Mouse (Mus musculus) forebrain, embryonic 10.5 days (tissue): Measurements from ENCODE around the gene Ccl7. TPM values are rescaled to one million over a fixed set of nuclear protein-coding genes. Genes with fewer than 3 reads are reported as not detected.

Source experiments
- DNase-seq: peaks from one replicate; pipeline ENCODE4 v3.0.0-alpha.2; 2017; ENCODE audit warnings: low spot score; ENCODE audit errors: extremely low spot score
- H3K27ac ChIP-seq: fragments of 300-500 bp; sonication (generic); 2 replicates; pipeline ENCODE4 v1.5.1; 2016; ENCODE audit warnings: mild to moderate bottlenecking
- H3K27me3 ChIP-seq: fragments of 300-500 bp; sonication (generic); 2 replicates; pipeline ENCODE4 v1.6.1; 2016; ENCODE audit warnings: mild to moderate bottlenecking; ENCODE audit not compliant: poor library complexity, severe bottlenecking
- H3K36me3 ChIP-seq: fragments of 300-500 bp; sonication (generic); replicated peaks from 2 replicates; pipeline ENCODE4 v1.6.1; 2016; ENCODE audit warnings: mild to moderate bottlenecking, moderate library complexity
- H3K4me1 ChIP-seq: fragments of 300-500 bp; sonication (generic); 2 replicates; pipeline ENCODE4 v1.6.1; 2016
- H3K4me3 ChIP-seq: fragments of 300-500 bp; sonication (generic); 2 replicates; pipeline ENCODE4 v1.5.1; 2016; ENCODE audit warnings: mild to moderate bottlenecking, moderate library complexity
- H3K9me3 ChIP-seq: fragments of 300-500 bp; sonication (generic); 2 replicates; pipeline ENCODE4 v1.6.1; 2016; ENCODE audit warnings: mild to moderate bottlenecking, moderate library complexity
- WGBS: fragments of 180-500 bp; shearing (Covaris S2); methylation state at CpG from one replicate; pipeline ENCODE4 v1.1.7; 2016; 5-methylcytosine and 5-hydroxymethylcytosine counted together
- polyA plus RNA-seq: library from polyadenylated mRNA; unstranded; fragments of >200 nt; fragmentation: Nextera tagmentation; extraction: Ambion mirVana; gene quantifications from 2 replicates; pipeline ENCODE4 v1.2.1, GENCODE M21; 2016

Ccl7 gene
- polyA plus RNA-seq, 1 experiment from 2014 or later: 0.31 TPM

DNA sequence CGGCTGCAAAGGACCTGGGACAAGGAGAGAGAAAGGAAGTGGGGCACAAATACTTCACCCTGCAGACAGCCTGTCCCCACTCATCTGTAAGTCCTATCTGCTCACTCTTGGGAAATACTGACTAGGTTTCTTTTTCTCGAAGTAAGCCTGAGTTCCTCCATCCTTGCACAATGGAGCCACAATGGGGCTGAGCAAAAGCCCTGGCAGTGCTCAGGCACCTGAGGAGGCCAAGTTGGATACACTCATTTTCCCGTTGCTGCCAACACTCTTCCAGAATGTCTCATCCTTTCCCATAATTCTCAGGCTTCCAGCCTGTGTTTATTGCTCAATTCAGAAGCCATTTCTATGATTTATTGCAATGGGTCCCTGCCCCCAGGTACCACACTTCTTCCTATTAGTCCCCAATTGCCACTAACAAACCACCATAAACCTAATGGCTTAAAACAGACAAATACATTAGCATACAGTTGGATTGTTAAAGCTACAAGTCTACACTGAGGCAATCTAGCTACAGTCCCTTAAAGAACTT lies 6.3 kb upstream of the Ccl7 start:
- 0 out of 2 replicates have a peak, but pooled peaks cover 5% of the 10 kb centered on the region for H3K4me1 ChIP-seq
- WGBS: 78% methylated on average over 3 of the region's 3 CpGs
- no peaks in the 10 kb centered on the region for H3K27me3 ChIP-seq
- no peak overlapping the region for H3K4me3 ChIP-seq
- no peak for DNase-seq
- no peak overlapping the region for H3K27ac ChIP-seq
- no peaks in the 10 kb centered on the region for H3K9me3 ChIP-seq
- no peaks in the 10 kb centered on the region for H3K36me3 ChIP-seq

- no peak overlapping the region for H3K4me3 ChIP-seq
- no peaks in the 10 kb centered on the region for H3K27me3 ChIP-seq
- WGBS: 91% methylated on average over 4 of the region's 4 CpGs
- DNase-seq: no peak
- no peaks in the 10 kb centered on the region for H3K36me3 ChIP-seq
- H3K27ac ChIP-seq: no peak overlapping the region
- H3K9me3 ChIP-seq: no peaks in the 10 kb centered on the region
- H3K4me1 ChIP-seq: no peaks in the 10 kb centered on the region
Measured at GRCm38 (mm10) chr11:82041671-82042080, 3.8 kb upstream of the Ccl7 start.

DNA sequence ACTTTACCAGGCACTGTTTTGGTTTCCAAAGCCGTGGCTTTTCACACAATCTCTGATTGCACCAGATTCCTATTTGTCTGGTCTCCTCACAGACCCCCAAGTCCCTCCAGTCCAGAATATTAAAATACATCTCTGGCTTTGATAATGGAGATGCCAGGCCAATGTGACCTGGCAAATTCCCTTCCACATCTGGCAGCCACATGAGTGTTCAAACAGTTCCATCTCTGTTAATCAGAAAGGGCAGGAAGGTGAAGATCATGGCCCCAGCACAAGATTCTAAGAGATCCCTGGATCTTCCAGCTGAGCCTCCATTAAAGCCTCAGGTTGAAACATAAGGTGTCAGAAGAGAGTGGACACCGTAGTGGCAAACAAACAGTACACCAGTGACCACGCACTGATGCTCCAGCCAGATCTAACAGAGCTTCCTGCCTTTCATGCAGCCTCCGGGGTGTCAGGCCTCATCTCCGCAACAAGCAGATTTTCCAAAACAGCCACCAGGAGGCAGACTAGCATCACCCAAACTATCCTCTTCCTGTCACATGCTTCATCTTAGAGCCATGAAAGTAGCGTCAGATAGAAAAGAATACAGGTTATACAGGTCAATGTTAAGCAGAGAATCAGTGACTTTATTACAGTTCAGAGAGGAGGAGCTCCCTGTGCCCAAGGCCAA lies 2.4 kb downstream of the Ccl7 start:
- H3K9me3 ChIP-seq: no peaks in the 10 kb centered on the region
- no peaks in the 10 kb centered on the region; the same call in 1 of the 2 replicates for H3K4me1 ChIP-seq
- no peak overlapping the region for H3K27ac ChIP-seq
- DNase-seq: peak; percentile 38
- 43% methylated on average over 6 of the region's 6 CpGs for WGBS
- no peaks in the 10 kb centered on the region for H3K27me3 ChIP-seq
- no peaks in the 10 kb centered on the region for H3K36me3 ChIP-seq
- H3K4me3 ChIP-seq: no peak overlapping the region

- H3K27me3 ChIP-seq: no peaks in the 10 kb centered on the region
- H3K9me3 ChIP-seq: no peaks in the 10 kb centered on the region
- H3K36me3 ChIP-seq: no peaks in the 10 kb centered on the region
- no peak overlapping the region for H3K27ac ChIP-seq
- H3K4me3 ChIP-seq: no peak overlapping the region
- H3K4me1 ChIP-seq: no peaks in the 10 kb centered on the region
- WGBS: 93% methylated on average over 7 of the region's 7 CpGs
- no peak for DNase-seq
Measured at GRCm38 (mm10) chr11:82053849-82054248, 8.3 kb downstream of the Ccl7 start.

GRCm38 (mm10) chr11:82057646-82058045 lies 12.1 kb downstream of the Ccl7 start, which contains the start of gene Ccl11:
Gene Ccl11 (plus strand): TSS chr11:82057823.
- Histone ChIP-seq H3K4me1 (no peaks in the 10 kb centered on the region), H3K4me3 (no peak within 1 kb of the TSS)

GRCm38 (mm10) chr11:82062226-82062625 lies 16.7 kb downstream of the Ccl7 start:
- 75% methylated on average over 3 of the region's 3 CpGs for WGBS
- Histone ChIP-seq H3K36me3 (no peaks in the 10 kb centered on the region), H3K4me1 (no peaks in the 10 kb centered on the region), H3K4me3 (no peak overlapping the region), H3K27me3 (no peaks in the 10 kb centered on the region), H3K27ac (no peak overlapping the region), H3K9me3 (no peaks in the 10 kb centered on the region)
- DNase-seq: no peak

More at GRCm38 (mm10) chr11:82057646-82058045, 12.1 kb downstream of the Ccl7 start, which contains the start of gene Ccl11:
- WGBS: 86% methylated on average over 6 of the region's 6 CpGs
- no peaks in the 10 kb centered on the region for H3K27me3 ChIP-seq
- no peak within 1 kb of the TSS for H3K27ac ChIP-seq
- no peak for DNase-seq
- no peaks in the 10 kb centered on the region for H3K36me3 ChIP-seq
- no peaks in the 10 kb centered on the region for H3K9me3 ChIP-seq

DNA sequence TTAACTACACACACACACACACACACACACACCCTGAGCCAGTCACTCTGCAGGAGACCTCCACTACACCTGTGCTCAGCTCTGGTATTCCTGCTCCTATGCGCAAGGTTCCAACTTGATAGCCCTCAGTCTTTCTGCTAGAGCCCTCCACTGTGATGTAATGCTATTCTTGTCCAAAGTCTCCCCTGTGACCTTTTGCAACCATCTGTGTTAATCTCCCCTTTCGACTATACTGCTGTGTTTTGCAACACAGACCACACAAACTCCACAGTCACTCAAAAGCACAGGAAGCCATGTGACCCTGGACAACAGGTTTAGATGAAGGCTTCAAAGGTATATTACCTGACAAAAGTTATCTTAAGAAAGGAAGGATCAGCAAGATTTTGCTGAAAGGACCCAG lies 17.9 kb downstream of the Ccl7 start:
- Histone ChIP-seq H3K27ac (no peak overlapping the region), H3K27me3 (no peaks in the 10 kb centered on the region), H3K9me3 (no peaks in the 10 kb centered on the region), H3K4me1 (no peaks in the 10 kb centered on the region), H3K36me3 (no peaks in the 10 kb centered on the region), H3K4me3 (no peak overlapping the region)
- 86% methylated on average over 2 of the region's 2 CpGs for WGBS
- DNase-seq: no peak

DNA sequence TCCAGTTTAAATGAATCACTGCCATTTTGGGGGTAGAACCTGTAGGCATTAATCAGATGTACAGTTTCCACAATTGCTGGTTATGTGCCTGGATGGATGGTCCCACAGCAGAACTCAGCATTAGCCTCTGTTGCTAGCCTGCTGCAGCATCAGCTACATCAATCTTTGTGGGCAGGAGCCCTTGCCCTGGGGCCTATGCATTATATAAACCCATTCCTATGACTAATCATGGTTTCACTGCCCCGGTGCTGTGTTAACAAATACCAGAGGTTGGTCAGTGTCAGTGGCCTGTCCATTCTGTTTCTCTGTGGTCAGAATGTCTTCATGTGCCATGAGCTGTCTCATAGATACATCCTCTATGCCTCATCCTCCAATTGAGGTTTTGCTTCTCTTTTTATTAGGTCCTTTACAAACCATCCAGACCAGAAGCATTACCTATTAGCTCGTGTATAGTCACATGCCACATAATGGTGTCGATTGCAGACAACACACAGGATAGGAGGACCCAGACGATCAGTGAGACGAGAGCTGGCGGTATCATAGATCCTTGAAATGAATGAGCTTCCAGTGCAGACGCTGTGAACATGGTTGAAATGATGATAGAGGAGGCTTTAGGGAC lies 21.6 kb downstream of the Ccl7 start:
- no peaks in the 10 kb centered on the region for H3K4me1 ChIP-seq
- no peaks in the 10 kb centered on the region for H3K9me3 ChIP-seq
- no peak overlapping the region for H3K27ac ChIP-seq
- no peak for DNase-seq
- H3K4me3 ChIP-seq: no peak overlapping the region
- H3K27me3 ChIP-seq: no peaks in the 10 kb centered on the region
- no peaks in the 10 kb centered on the region for H3K36me3 ChIP-seq
- WGBS: 90% methylated on average over 7 of the region's 7 CpGs

GRCm38 (mm10) chr11:82071076-82071475 lies 25.6 kb downstream of the Ccl7 start:
- 74% methylated on average over 3 of the region's 3 CpGs for WGBS
- Histone ChIP-seq H3K4me3 (no peak overlapping the region), H3K9me3 (no peaks in the 10 kb centered on the region; the same call in 1 of the 2 replicates), H3K36me3 (no peaks in the 10 kb centered on the region), H3K27me3 (no peaks in the 10 kb centered on the region), H3K4me1 (no peaks in the 10 kb centered on the region), H3K27ac (no peak overlapping the region)
- DNase-seq: no peak

GRCm38 (mm10) chr11:82072374-82072773 lies 26.9 kb downstream of the Ccl7 start:
- Histone ChIP-seq H3K27me3 (no peaks in the 10 kb centered on the region), H3K4me1 (no peaks in the 10 kb centered on the region), H3K9me3 (no peaks in the 10 kb centered on the region; the same call in 1 of the 2 replicates), H3K36me3 (no peaks in the 10 kb centered on the region), H3K4me3 (no peak overlapping the region), H3K27ac (no peak overlapping the region)
- WGBS: 89% methylated on average over 1 of the region's 1 CpGs
- no peak for DNase-seq

DNA sequence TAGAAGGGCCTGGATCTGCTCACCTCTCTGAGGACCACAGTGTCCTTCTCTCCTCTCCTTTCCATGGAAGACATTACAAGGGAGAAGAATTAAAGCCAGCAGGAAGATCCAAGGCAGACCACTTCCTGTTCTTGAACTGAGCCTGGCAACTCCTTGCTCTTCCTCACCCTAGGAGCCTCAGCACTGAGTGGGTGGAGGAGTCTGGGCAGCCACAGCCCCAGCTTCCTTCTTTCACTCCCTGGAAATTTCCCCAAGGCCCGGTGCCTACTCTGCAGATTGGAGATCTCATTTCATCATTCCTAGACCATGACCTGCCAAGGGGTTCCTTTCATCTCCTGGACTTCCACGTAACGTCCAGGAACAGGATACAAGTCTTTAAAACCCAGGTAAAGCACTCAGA lies 27.5 kb downstream of the Ccl7 start:
- Histone ChIP-seq H3K27ac (no peak overlapping the region), H3K4me1 (no peaks in the 10 kb centered on the region), H3K36me3 (no peaks in the 10 kb centered on the region), H3K9me3 (no peaks in the 10 kb centered on the region; the same call in 1 of the 2 replicates), H3K4me3 (no peak overlapping the region), H3K27me3 (no peaks in the 10 kb centered on the region)
- 89% methylated on average over 3 of the region's 3 CpGs for WGBS
- DNase-seq: no peak

GRCm38 (mm10) chr11:82073686-82074085 lies 28.2 kb downstream of the Ccl7 start:
- WGBS: 91% methylated on average over 3 of the region's 3 CpGs

DNA sequence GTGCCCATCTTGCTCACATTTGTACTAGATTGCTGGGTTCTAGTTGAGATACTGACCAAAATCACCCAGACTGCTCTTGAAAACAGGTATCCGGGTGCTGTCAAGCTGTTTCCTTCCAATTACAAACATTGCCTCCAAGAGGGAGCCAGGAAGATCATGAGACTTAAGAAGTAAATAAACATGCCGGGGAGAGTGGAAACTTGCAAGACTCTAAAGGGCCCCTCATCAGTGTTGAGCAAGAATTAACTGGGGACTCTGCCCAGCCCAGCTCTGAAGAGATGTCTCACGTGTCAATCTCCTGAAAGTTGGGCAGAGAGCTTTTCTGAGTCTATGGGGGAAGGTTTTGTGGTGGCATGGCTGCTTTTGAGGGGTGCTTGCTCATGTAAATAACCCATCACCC lies 31.5 kb downstream of the Ccl7 start:
- Histone ChIP-seq H3K9me3 (no peaks in the 10 kb centered on the region; the same call in 1 of the 2 replicates), H3K27me3 (no peaks in the 10 kb centered on the region), H3K36me3 (no peaks in the 10 kb centered on the region), H3K4me3 (no peak overlapping the region), H3K27ac (no peak overlapping the region), H3K4me1 (no peaks in the 10 kb centered on the region)
- WGBS: 76% methylated on average over 3 of the region's 3 CpGs
- DNase-seq: no peak

More at GRCm38 (mm10) chr11:82073686-82074085, 28.2 kb downstream of the Ccl7 start:
- Histone ChIP-seq H3K27me3 (no peaks in the 10 kb centered on the region), H3K9me3 (no peaks in the 10 kb centered on the region; the same call in 1 of the 2 replicates), H3K36me3 (no peaks in the 10 kb centered on the region), H3K27ac (no peak overlapping the region), H3K4me3 (no peak overlapping the region), H3K4me1 (no peaks in the 10 kb centered on the region)
- DNase-seq: no peak
